Mouse (Mus musculus) myocyte (in vitro differentiated cells): ENCODE data around the gene Camkk1. TPM values are rescaled to one million over a fixed set of nuclear protein-coding genes. Genes with fewer than 3 reads are reported as not detected.
A peak's percentile ranks its signal among the peaks of the same experiment; 100 is the strongest.

Experiments
- H3K27me3 ChIP-seq: one replicate; pipeline ENCODE4 v1.6.1; 2011; ENCODE audit not compliant: control insufficient read depth, insufficient read depth, insufficient read length
- H3K36me3 ChIP-seq: one replicate; pipeline ENCODE4 v1.6.1; 2011; ENCODE audit not compliant: control insufficient read depth, insufficient read depth
- H3K4me2 ChIP-seq: one replicate; pipeline ENCODE4 v1.6.1; 2011; ENCODE audit warnings: low read depth, control low read depth
- H3K4me3 ChIP-seq: one replicate; pipeline ENCODE4 v1.5.1; 2011; ENCODE audit warnings: mild to moderate bottlenecking, control low read depth, moderate library complexity
- H3K79me2 ChIP-seq: one replicate; pipeline ENCODE4 v1.6.1; 2011; ENCODE audit not compliant: control insufficient read depth, insufficient read depth
- H3ac ChIP-seq: one replicate; pipeline ENCODE4 v1.6.1; 2011; ENCODE audit not compliant: control insufficient read depth, insufficient read length
- CEBPB ChIP-seq: IDR thresholded peaks from 2 replicates; pipeline ENCODE4 v1.6.1; 2011; ENCODE audit warnings: mild to moderate bottlenecking, moderate library complexity; ENCODE audit not compliant: poor library complexity, insufficient read depth, severe bottlenecking
- E2F4 ChIP-seq: IDR thresholded peaks from one replicate; pipeline ENCODE4 v1.6.1; 2011; ENCODE audit warnings: mild to moderate bottlenecking, control low read depth, moderate library complexity; ENCODE audit not compliant: insufficient read depth
- MAX ChIP-seq: IDR thresholded peaks from one replicate; pipeline ENCODE4 v1.6.1; 2011; ENCODE audit warnings: low read depth, mild to moderate bottlenecking, control low read depth
- MYOD1 ChIP-seq, 3 experiments: IDR thresholded peaks; one replicate each; pipeline ENCODE4 v1.6.1; 2011; ENCODE audit warnings: control low read depth in 2 of 3, low read depth in 2 of 3, mild to moderate bottlenecking in 2 of 3, moderate library complexity in 1 of 3; ENCODE audit not compliant: insufficient read length in 2 of 3, control insufficient read depth in 1 of 3
- MYOG ChIP-seq, 3 experiments: IDR thresholded peaks; one replicate each; pipeline ENCODE4 v1.6.1; 2011; ENCODE audit warnings: control low read depth in 2 of 3, low read depth in 2 of 3, mild to moderate bottlenecking in 2 of 3; ENCODE audit not compliant: insufficient read length in 2 of 3, control insufficient read depth in 1 of 3, insufficient read depth in 1 of 3
- POLR2A ChIP-seq: IDR thresholded peaks from one replicate; pipeline ENCODE4 v1.6.1; 2011; ENCODE audit warnings: low read depth, mild to moderate bottlenecking, control low read depth, moderate library complexity; ENCODE audit not compliant: insufficient read length
- POLR2AphosphoS2 ChIP-seq: IDR thresholded peaks from one replicate; pipeline ENCODE4 v1.6.1; 2011; ENCODE audit warnings: low read depth, control low read depth; ENCODE audit not compliant: insufficient read length
- REST ChIP-seq: IDR thresholded peaks from one replicate; pipeline ENCODE4 v1.6.1; 2011; ENCODE audit warnings: mild to moderate bottlenecking, control low read depth, moderate library complexity; ENCODE audit not compliant: insufficient read depth, insufficient read length
- SRF ChIP-seq: IDR thresholded peaks from one replicate; pipeline ENCODE4 v1.6.1; 2011; ENCODE audit warnings: low read depth; ENCODE audit not compliant: control insufficient read depth, insufficient read length
- TCF12 ChIP-seq: IDR thresholded peaks from one replicate; pipeline ENCODE4 v1.6.1; 2011; ENCODE audit warnings: mild to moderate bottlenecking, control low read depth; ENCODE audit not compliant: poor library complexity, insufficient read depth, severe bottlenecking
- TCF3 ChIP-seq: IDR thresholded peaks from one replicate; pipeline ENCODE4 v1.6.1; 2011; ENCODE audit warnings: low read depth, control low read depth; ENCODE audit not compliant: insufficient read length
- USF1 ChIP-seq: IDR thresholded peaks from one replicate; pipeline ENCODE4 v1.6.1; 2011; ENCODE audit warnings: low read depth, mild to moderate bottlenecking, control low read depth, moderate library complexity
- polyA plus RNA-seq: library from polyadenylated mRNA; unstranded; fragments of >200 nt; fragmentation: generic; extraction: Trizol; gene quantifications from one replicate; pipeline ENCODE4 v1.2.1, GENCODE M21; 2012; ENCODE audit warnings: missing spikeins

Camkk1 gene
- 3.3 TPM for polyA plus RNA-seq

DNA sequence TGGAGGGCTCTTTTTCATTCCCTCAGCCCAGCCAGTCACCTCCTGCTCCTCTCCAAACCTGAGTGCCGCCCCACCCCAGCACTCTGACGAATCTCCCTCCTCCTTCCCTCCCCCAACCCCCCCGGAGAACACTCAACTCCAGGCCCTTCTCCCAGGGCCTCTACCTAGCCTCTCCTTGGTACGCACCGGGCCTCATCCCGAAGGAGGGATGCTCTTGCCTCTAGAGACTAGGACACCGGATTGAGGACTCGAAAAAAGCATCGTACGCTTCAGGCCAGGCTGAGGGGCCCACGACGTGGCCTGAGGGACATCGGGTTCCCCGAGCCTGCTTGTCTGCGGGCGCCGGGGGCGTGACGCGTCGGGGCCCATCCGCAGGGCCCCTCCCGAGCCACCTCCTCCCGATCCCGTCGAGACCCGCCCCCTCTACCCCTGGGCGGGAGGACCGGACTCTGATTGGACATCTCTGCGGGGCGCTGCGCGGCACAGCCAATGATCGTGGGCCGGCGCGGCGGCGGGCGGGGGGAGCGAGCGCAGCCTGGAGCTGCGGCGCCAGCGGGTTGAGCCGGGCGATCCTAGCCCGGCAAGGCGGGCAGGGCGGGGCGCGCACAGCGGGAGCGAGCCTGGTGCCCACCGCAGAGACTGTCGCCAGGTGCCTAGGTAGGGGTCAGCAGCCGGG is at the start of gene Camkk1:
TSS of gene Camkk1 (plus strand) at position 538 of the 676 bp plus-strand sequence.
- Histone ChIP-seq H3K4me2 (peak within 1 kb of the TSS; percentile 92), H3K79me2 (no peaks in the 10 kb centered on the region), H3K4me3 (peak within 1 kb of the TSS; percentile 38), H3K27me3 (no peaks in the 10 kb centered on the region), H3K36me3 (no peaks in the 10 kb centered on the region), H3ac (peak within 1 kb of the TSS; percentile 6)
- TF ChIP-seq USF1 = no peak
- no peak for TF ChIP-seq MYOG (IDR thresholded peaks at IDR 0.05; ENCODE audit: control insufficient read depth in 1 of 3, insufficient read depth in 1 of 3, insufficient read length in 2 of 3, low read depth in 2 of 3)
- no peak for TF ChIP-seq REST
- peak; percentile 67 for TF ChIP-seq POLR2AphosphoS2
- no peak for TF ChIP-seq E2F4
- no peak for TF ChIP-seq TCF12
- peak; percentile 77 for TF ChIP-seq POLR2A
- TF ChIP-seq CEBPB = no peak
- TF ChIP-seq SRF = no peak
- TF ChIP-seq MAX = no peak
- peak in 1 of 3 experiments; percentile 29 for TF ChIP-seq MYOD1 (IDR thresholded peaks at IDR 0.05; ENCODE audit: control insufficient read depth in 1 of 3, insufficient read length in 2 of 3, low read depth in 2 of 3)
- no peak for TF ChIP-seq TCF3

DNA sequence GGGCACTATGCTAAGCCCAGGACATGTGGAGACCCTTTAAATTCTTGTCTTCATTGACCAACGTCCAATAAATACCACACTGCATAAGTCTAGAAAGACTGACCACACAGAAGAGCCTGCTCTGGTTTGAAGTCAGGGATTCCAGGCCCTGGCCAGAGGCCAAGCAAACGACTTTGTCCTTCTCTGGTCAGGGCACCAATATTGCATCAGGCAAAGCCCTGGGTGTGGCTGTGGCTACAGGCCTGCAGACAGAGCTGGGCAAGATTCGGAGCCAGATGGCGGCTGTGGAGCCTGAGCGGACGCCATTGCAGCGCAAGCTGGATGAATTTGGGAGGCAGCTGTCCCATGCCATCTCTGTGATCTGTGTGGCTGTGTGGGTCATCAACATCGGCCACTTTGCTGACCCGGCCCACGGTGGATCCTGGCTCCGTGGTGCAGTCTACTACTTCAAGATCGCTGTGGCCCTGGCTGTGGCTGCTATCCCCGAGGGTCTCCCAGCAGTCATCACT is 43.8 kb upstream of the Camkk1 start:
- TF ChIP-seq CEBPB = peak; percentile 72
- TF ChIP-seq POLR2A = peak; percentile 52
- TF ChIP-seq E2F4 = no peak
- TF ChIP-seq REST = no peak
- no peak for TF ChIP-seq TCF12
- TF ChIP-seq SRF = no peak
- TF ChIP-seq USF1 = no peak
- TF ChIP-seq POLR2AphosphoS2 = no peak
- no peak for TF ChIP-seq MAX
- TF ChIP-seq MYOD1 (IDR thresholded peaks at IDR 0.05; ENCODE audit: control insufficient read depth in 1 of 3, insufficient read length in 2 of 3, low read depth in 2 of 3) = peak in 1 of 3 experiments; percentile 50
- no peak for TF ChIP-seq TCF3
- peak in 2 of 3 experiments; percentile 41 to 77 for TF ChIP-seq MYOG (IDR thresholded peaks at IDR 0.05; ENCODE audit: control insufficient read depth in 1 of 3, insufficient read depth in 1 of 3, insufficient read length in 2 of 3, low read depth in 2 of 3)

GRCm38 (mm10) chr11:72982516-72982915 is 36.3 kb upstream of the Camkk1 start:
- H3K4me2 ChIP-seq = no peak overlapping the region
- H3K79me2 ChIP-seq = no peaks in the 10 kb centered on the region
- no peak overlapping the region for H3K4me3 ChIP-seq
- H3ac ChIP-seq = no peak overlapping the region
- peak in 2 of 3 experiments; percentile 27 to 36 for TF ChIP-seq MYOD1 (IDR thresholded peaks at IDR 0.05; ENCODE audit: control insufficient read depth in 1 of 3, insufficient read length in 2 of 3, low read depth in 2 of 3)
- no peak for TF ChIP-seq TCF3
- TF ChIP-seq TCF12 = no peak
- TF ChIP-seq MYOG (IDR thresholded peaks at IDR 0.05; ENCODE audit: control insufficient read depth in 1 of 3, insufficient read depth in 1 of 3, insufficient read length in 2 of 3, low read depth in 2 of 3) = peak in 2 of 3 experiments; percentile 25 to 63
- H3K36me3 ChIP-seq = peaks cover 6% of the 10 kb centered on the region
- H3K27me3 ChIP-seq = peaks cover 23% of the 10 kb centered on the region

More for the DNA sequence above, 43.8 kb upstream of the Camkk1 start:
- H3K36me3 ChIP-seq = no peaks in the 10 kb centered on the region
- peak overlapping the region; percentile 70 for H3K4me2 ChIP-seq
- H3K79me2 ChIP-seq = no peaks in the 10 kb centered on the region
- no peak overlapping the region for H3ac ChIP-seq
- H3K27me3 ChIP-seq = peaks cover 32% of the 10 kb centered on the region
- peak overlapping the region; percentile 24 for H3K4me3 ChIP-seq

DNA sequence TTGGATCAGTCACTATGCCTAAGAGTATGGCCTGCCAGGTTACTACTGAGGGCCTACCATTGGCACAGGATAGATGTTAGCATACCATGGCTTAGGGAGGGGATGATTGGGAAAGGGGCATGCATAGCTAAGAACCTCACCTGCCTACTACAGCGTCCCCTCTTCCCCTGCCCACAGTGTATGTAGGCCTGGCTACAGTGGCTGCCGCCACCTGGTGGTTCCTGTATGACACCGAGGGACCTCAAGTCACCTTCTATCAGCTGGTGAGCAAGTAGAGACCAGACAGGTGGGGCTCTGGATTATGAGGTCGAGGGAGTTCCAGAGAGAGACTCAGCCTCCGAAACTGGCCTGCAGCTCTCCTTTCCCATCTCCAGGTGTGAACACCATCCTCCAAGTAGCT is 35.5 kb upstream of the Camkk1 start:
- Histone ChIP-seq H3K27me3 (peaks cover 23% of the 10 kb centered on the region), H3K36me3 (peaks cover 6% of the 10 kb centered on the region), H3K4me2 (no peak overlapping the region), H3K79me2 (no peaks in the 10 kb centered on the region), H3ac (no peak overlapping the region), H3K4me3 (no peak overlapping the region)
- TF ChIP-seq MYOG (IDR thresholded peaks at IDR 0.05; ENCODE audit: control insufficient read depth in 1 of 3, insufficient read depth in 1 of 3, insufficient read length in 2 of 3, low read depth in 2 of 3) (no peak), TCF3 (no peak), REST (no peak), TCF12 (no peak), POLR2A (no peak), SRF (no peak), USF1 (no peak), CEBPB (no peak), MAX (no peak), POLR2AphosphoS2 (no peak), MYOD1 (IDR thresholded peaks at IDR 0.05; ENCODE audit: control insufficient read depth in 1 of 3, insufficient read length in 2 of 3, low read depth in 2 of 3) (no peak), E2F4 (no peak)
